Mouse (Mus musculus): ENCODE measurements around the gene Khdc4.
"Not testable (repeated sequence)": the region's sequence is repeated elsewhere in the genome, so short reads cannot be mapped to it uniquely, and the experiment has no call there.

The Khdc4 gene

GRCm38 (mm10) chr3:88658441-88659127, 27.0 kb upstream of the Khdc4 start:
- DNase-seq = no peak

GRCm38 (mm10) chr3:88659798-88660197, 25.8 kb upstream of the Khdc4 start:
- no peak for DNase-seq

GRCm38 (mm10) chr3:88664095-88664494, 21.5 kb upstream of the Khdc4 start:
- DNase-seq = no peak

GRCm38 (mm10) chr3:88677399-88677798, 8.2 kb upstream of the Khdc4 start:
- peak; percentile 83 for DNase-seq

- DNase-seq = no peak
Observed at GRCm38 (mm10) chr3:88683814-88684213, 1.8 kb upstream of the Khdc4 start.

- no peak for DNase-seq
Observed at GRCm38 (mm10) chr3:88684236-88684979, 1.2 kb upstream of the Khdc4 start.

- DNase-seq = peak; percentile 53
Observed at GRCm38 (mm10) chr3:88685958-88686451, 402 bp downstream of the Khdc4 start.

GRCm38 (mm10) chr3:88686734-88687611, 1.4 kb downstream of the Khdc4 start:
- DNase-seq = no peak

GRCm38 (mm10) chr3:88689079-88689478, 3.5 kb downstream of the Khdc4 start:
- DNase-seq = no peak

- DNase-seq = no peak
Observed at GRCm38 (mm10) chr3:88695545-88695944, 9.9 kb downstream of the Khdc4 start.

GRCm38 (mm10) chr3:88698051-88698450, 12.4 kb downstream of the Khdc4 start:
- no peak for DNase-seq

GRCm38 (mm10) chr3:88698834-88699233, 13.2 kb downstream of the Khdc4 start:
- DNase-seq = no peak

GRCm38 (mm10) chr3:88700247-88700646, 14.6 kb downstream of the Khdc4 start:
- no peak for DNase-seq

- no peak for DNase-seq
Observed at GRCm38 (mm10) chr3:88701222-88701621, 15.6 kb downstream of the Khdc4 start.

GRCm38 (mm10) chr3:88713709-88714108, 28.1 kb downstream of the Khdc4 start:
- DNase-seq = no peak

GRCm38 (mm10) chr3:88714725-88715124, 29.1 kb downstream of the Khdc4 start:
- no peak for DNase-seq

GRCm38 (mm10) chr3:88715716-88716115, 30.1 kb downstream of the Khdc4 start:
- DNase-seq = not testable (repeated sequence)

GRCm38 (mm10) chr3:88716399-88717197, 31.0 kb downstream of the Khdc4 start, which contains the start of gene Rit1:
Rit1 (plus strand) TSS chr3:88716838.
- peak; percentile 89 for DNase-seq

GRCm38 (mm10) chr3:88717198-88717798, 31.7 kb downstream of the Khdc4 start:
- DNase-seq = peak; percentile 35

- no peak for DNase-seq
Observed at GRCm38 (mm10) chr3:88717831-88718230, 32.2 kb downstream of the Khdc4 start.

GRCm38 (mm10) chr3:88719098-88719497, 33.5 kb downstream of the Khdc4 start:
- peak; percentile 52 for DNase-seq

- no peak for DNase-seq
Observed at GRCm38 (mm10) chr3:88736556-88736955, 51.0 kb downstream of the Khdc4 start.
